Comparison of ENCODE assay signal across 22 mouse cellular contexts in the genomic region with DNA sequence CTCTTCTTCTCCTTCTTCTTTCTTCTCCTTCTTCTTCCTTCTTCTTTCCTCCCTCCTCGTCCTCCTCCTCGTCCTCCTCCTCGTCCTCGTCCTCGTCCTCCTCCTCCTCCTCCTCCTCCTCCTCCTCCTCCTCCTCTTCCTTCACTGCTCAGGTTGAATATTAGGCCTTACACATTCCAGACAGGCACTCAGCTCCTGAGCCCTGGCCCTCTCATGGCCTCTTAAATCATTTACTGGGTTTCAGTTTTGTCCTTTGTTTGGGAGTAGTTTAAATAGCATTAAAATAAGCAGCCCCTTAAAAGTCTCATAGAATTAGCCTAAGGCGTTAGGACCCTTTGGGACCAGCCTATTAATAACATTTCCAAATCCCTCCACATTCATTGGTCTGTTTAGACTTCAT. TPM values are rescaled to one million over a fixed set of nuclear protein-coding genes. Genes with fewer than 3 reads are reported as not detected.
"Had no signal": no experiment of that assay in that cellular context is flagged by ENCODE, and none has a peak within 500 bp of the region (broad histone marks: within the 10 kb centered on the region; RNA-seq: fewer than 3 reads in every experiment).

No protein-coding gene starts in this region.

- H3K36me3 ChIP-seq: heart, embryonic 13.5 days; heart, embryonic 15.5 days; hindbrain, embryonic 10.5 days; hindbrain, embryonic 12.5 days; intestine, embryonic 15.5 days; kidney, embryonic 15.5 days; liver, embryonic 13.5 days; liver, embryonic 15.5 days had no signal

- DNase-seq: gastrocnemius, adult 2 months; gastrocnemius, postnatal 10 days; gastrocnemius, postnatal 25 days; heart, postnatal 14 days; heart, postnatal 36 days; kidney, adult 18-20 months; kidney, postnatal 14 days; liver; liver, embryonic 13.5 days; liver, postnatal 0 days had no signal

- H3K4me3 ChIP-seq: gastrocnemius, adult 2 months; heart, embryonic 13.5 days; heart, embryonic 15.5 days; hindbrain, embryonic 10.5 days; hindbrain, embryonic 12.5 days; intestine, embryonic 15.5 days; kidney, embryonic 15.5 days; layer of hippocampus, adult 2 months; left cerebral cortex, adult 2 months; liver, embryonic 13.5 days; liver, embryonic 15.5 days had no signal

- H3K9me3 ChIP-seq: heart, embryonic 13.5 days; heart, embryonic 15.5 days; hindbrain, embryonic 10.5 days; hindbrain, embryonic 12.5 days; intestine, embryonic 15.5 days; kidney, embryonic 15.5 days; liver, embryonic 13.5 days; liver, embryonic 15.5 days had no signal

- H3K27me3 ChIP-seq: heart, embryonic 13.5 days; heart, embryonic 15.5 days; hindbrain, embryonic 12.5 days; intestine, embryonic 15.5 days; kidney, embryonic 15.5 days; liver, embryonic 13.5 days; liver, embryonic 15.5 days had no signal

- H3K27ac ChIP-seq: gastrocnemius, adult 2 months; heart, embryonic 13.5 days; heart, embryonic 15.5 days; hindbrain, embryonic 10.5 days; hindbrain, embryonic 12.5 days; hindbrain, embryonic 14.5 days; intestine, embryonic 15.5 days; kidney, embryonic 15.5 days; kidney, postnatal 0 days; layer of hippocampus, adult 2 months; left cerebral cortex, adult 2 months; liver, embryonic 13.5 days; liver, embryonic 15.5 days had no signal

RNA-seq across cellular contexts. Expression of a gene that starts 57.3 kb away (rescaled TPM):
- total RNA-seq: granulocyte monocyte progenitor cell, adult 5-6 weeks had no signal
